Mouse (Mus musculus): ENCODE results near the gene 2210011C24Rik. TPM values are rescaled to one million over a fixed set of nuclear protein-coding genes. Genes with fewer than 3 reads are reported as not detected.

The 2210011C24Rik gene
- total and polyA plus RNA-seq, 2 experiments from 2014 or later = 1.2 TPM; not detected in 1

- H3K4me1 ChIP-seq (ENCODE audit: insufficient read depth) = peaks cover 17% of the 10 kb centered on the region
- no peak for TF ChIP-seq CTCF (IDR thresholded peaks at IDR 0.05; ENCODE audit: low read depth)
- H3K9ac ChIP-seq = no peak within 1 kb of the TSS
- H3K4me2 ChIP-seq (ENCODE audit: low read depth) = no peak within 1 kb of the TSS
- ATAC-seq (no peak), DNase-seq (no peak)
- no peaks in the 10 kb centered on the region for H3K27me3 ChIP-seq (ENCODE audit: insufficient read depth, low read length)
- H3K4me3 ChIP-seq (ENCODE audit: low read depth, low read length) = no peak within 1 kb of the TSS
- peaks cover 17% of the 10 kb centered on the region; the same call in 1 of the 2 replicates for H3K36me3 ChIP-seq (ENCODE audit: insufficient read depth)
- 30% methylated on average over 61 of the region's 61 CpGs for WGBS
- no peaks in the 10 kb centered on the region for H3K9me3 ChIP-seq (ENCODE audit: low read length)
- no peak within 1 kb of the TSS for H3K27ac ChIP-seq (ENCODE audit: low read depth, low read length)
Measured at GRCm38 (mm10) chr8:84001281-84002000, 10.5 kb downstream of the 2210011C24Rik start, which contains the start of gene 1700067K01Rik. Gene 1700067K01Rik, plus strand, starts transcription at chr8:84001502.

GRCm38 (mm10) chr8:83999825-84000224 lies 12.1 kb downstream of the 2210011C24Rik start:
- no peak for TF ChIP-seq CTCF (IDR thresholded peaks at IDR 0.05; ENCODE audit: low read depth)
- H3K4me2 ChIP-seq (ENCODE audit: low read depth) = no peak overlapping the region
- no peak overlapping the region for H3K4me3 ChIP-seq (ENCODE audit: low read depth, low read length)
- no peaks in the 10 kb centered on the region for H3K9me3 ChIP-seq (ENCODE audit: low read length)
- no peak for ATAC-seq
- no peak for DNase-seq
- WGBS = 92% methylated on average over 2 of the region's 2 CpGs
- peaks cover 17% of the 10 kb centered on the region for H3K4me1 ChIP-seq (ENCODE audit: insufficient read depth)
- no peaks in the 10 kb centered on the region for H3K27me3 ChIP-seq (ENCODE audit: insufficient read depth, low read length)
- peaks cover 18% of the 10 kb centered on the region for H3K36me3 ChIP-seq (ENCODE audit: insufficient read depth)
- no peak overlapping the region for H3K27ac ChIP-seq (ENCODE audit: low read depth, low read length)
- H3K9ac ChIP-seq = no peak overlapping the region

GRCm38 (mm10) chr8:83999057-83999705 lies 12.8 kb downstream of the 2210011C24Rik start:
- 67% methylated on average over 16 of the region's 16 CpGs for WGBS
- Histone ChIP-seq H3K9ac (peak overlapping the region; percentile 83; the same call in 1 of the 2 replicates), H3K4me1 (ENCODE audit: insufficient read depth) (peaks cover 14% of the 10 kb centered on the region), H3K27me3 (ENCODE audit: insufficient read depth, low read length) (no peaks in the 10 kb centered on the region), H3K9me3 (ENCODE audit: low read length) (no peaks in the 10 kb centered on the region), H3K4me2 (ENCODE audit: low read depth) (peak overlapping the region; percentile 91), H3K27ac (ENCODE audit: low read depth, low read length) (no peak overlapping the region), H3K4me3 (ENCODE audit: low read depth, low read length) (peak overlapping the region; percentile 76), H3K36me3 (ENCODE audit: insufficient read depth) (peaks cover 24% of the 10 kb centered on the region)
- no peak for TF ChIP-seq CTCF (IDR thresholded peaks at IDR 0.05; ENCODE audit: low read depth)
- ATAC-seq (no peak), DNase-seq (no peak)

GRCm38 (mm10) chr8:83998231-83999056 lies 13.5 kb downstream of the 2210011C24Rik start:
- under 1% methylated on average over 69 of the region's 92 CpGs for WGBS
- H3K36me3 ChIP-seq (ENCODE audit: insufficient read depth) = peaks cover 28% of the 10 kb centered on the region
- peak overlapping the region; percentile 83 for H3K9ac ChIP-seq
- DNase-seq (peak; percentile 77), ATAC-seq (peak; percentile 42)
- no peaks in the 10 kb centered on the region for H3K9me3 ChIP-seq (ENCODE audit: low read length)
- H3K27me3 ChIP-seq (ENCODE audit: insufficient read depth, low read length) = no peaks in the 10 kb centered on the region
- peak overlapping the region; percentile 92 for H3K27ac ChIP-seq (ENCODE audit: low read depth, low read length)
- TF ChIP-seq CTCF (IDR thresholded peaks at IDR 0.05; ENCODE audit: low read depth) = peak; percentile 68
- H3K4me1 ChIP-seq (ENCODE audit: insufficient read depth) = peaks cover 9% of the 10 kb centered on the region
- H3K4me3 ChIP-seq (ENCODE audit: low read depth, low read length) = peak overlapping the region; percentile 76
- H3K4me2 ChIP-seq (ENCODE audit: low read depth) = peak overlapping the region; percentile 91

- Histone ChIP-seq H3K9ac (peak within 1 kb of the TSS; percentile 83), H3K4me2 (ENCODE audit: low read depth) (peak within 1 kb of the TSS; percentile 91), H3K36me3 (ENCODE audit: insufficient read depth) (peaks cover 28% of the 10 kb centered on the region), H3K4me1 (ENCODE audit: insufficient read depth) (peaks cover 9% of the 10 kb centered on the region), H3K4me3 (ENCODE audit: low read depth, low read length) (peak within 1 kb of the TSS; percentile 76), H3K27me3 (ENCODE audit: insufficient read depth, low read length) (no peaks in the 10 kb centered on the region), H3K9me3 (ENCODE audit: low read length) (no peaks in the 10 kb centered on the region), H3K27ac (ENCODE audit: low read depth, low read length) (peak within 1 kb of the TSS; percentile 92)
- whole genome bisulfite sequencing = under 1% methylated on average over 39 of the region's 112 CpGs
- no peak for TF ChIP-seq CTCF (IDR thresholded peaks at IDR 0.05; ENCODE audit: low read depth)
- ATAC-seq = peak; percentile 47
- no peak for DNase-seq
Measured at GRCm38 (mm10) chr8:83997511-83998141, 14.3 kb downstream of the 2210011C24Rik start, which contains the start of gene Samd1. Gene Samd1, plus strand, starts transcription at chr8:83997672.
